Mouse (Mus musculus): ENCODE data around the gene Mageb3. TPM values are rescaled to one million over a fixed set of nuclear protein-coding genes. Genes with fewer than 3 reads are reported as not detected.
A peak's percentile ranks its signal among the peaks of the same experiment; 100 is the strongest.
"Not testable (repeated sequence)": the region's sequence is repeated elsewhere in the genome, so short reads cannot be mapped to it uniquely, and the experiment has no call there.

Gene Mageb3
- polyA plus RNA-seq, 1 experiment from 2014 or later: not detected

DNA sequence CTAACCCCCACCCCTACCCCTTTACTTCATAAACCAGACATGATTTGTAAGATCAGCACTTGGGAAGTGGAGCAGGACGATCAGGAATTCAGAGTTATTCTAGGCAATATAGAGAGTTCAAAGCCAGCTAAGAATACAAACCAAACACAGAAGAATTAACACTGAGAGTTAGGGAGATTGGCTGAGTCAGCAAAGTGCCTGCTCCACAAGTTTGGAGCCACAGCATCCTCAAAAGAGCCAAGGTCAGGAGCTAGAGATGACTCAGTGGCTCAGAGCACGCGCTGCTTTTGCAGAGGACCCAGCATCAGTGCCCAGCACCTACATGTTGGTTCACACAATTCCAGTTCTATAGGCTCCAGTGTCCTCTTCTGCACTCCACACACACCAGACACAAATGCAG lies 12.5 kb downstream of the Mageb3 start:
- TF ChIP-seq CTCF (IDR thresholded peaks at IDR 0.05; ENCODE audit: low read depth): no peak
- Histone ChIP-seq H3K27ac (ENCODE audit: low read depth, low read length) (no peak overlapping the region), H3K4me1 (replicated peaks; ENCODE audit: control insufficient read depth, insufficient read depth, low read length) (no peaks in the 10 kb centered on the region), H3K9ac (ENCODE audit: low read depth, low read length) (no peak overlapping the region), H3K4me2 (replicated peaks; ENCODE audit: low read depth) (no peak overlapping the region), H3K27me3 (replicated peaks; ENCODE audit: control insufficient read depth, insufficient read depth, low read length) (no peaks in the 10 kb centered on the region), H3K9me3 (ENCODE audit: control insufficient read depth) (no peaks in the 10 kb centered on the region), H3K4me3 (ENCODE audit: low read depth, low read length) (no peak overlapping the region), H3K36me3 (ENCODE audit: control insufficient read depth, insufficient read depth) (no peaks in the 10 kb centered on the region)
- whole genome bisulfite sequencing: 83% methylated on average over 3 of the region's 3 CpGs
- ATAC-seq: no peak

DNA sequence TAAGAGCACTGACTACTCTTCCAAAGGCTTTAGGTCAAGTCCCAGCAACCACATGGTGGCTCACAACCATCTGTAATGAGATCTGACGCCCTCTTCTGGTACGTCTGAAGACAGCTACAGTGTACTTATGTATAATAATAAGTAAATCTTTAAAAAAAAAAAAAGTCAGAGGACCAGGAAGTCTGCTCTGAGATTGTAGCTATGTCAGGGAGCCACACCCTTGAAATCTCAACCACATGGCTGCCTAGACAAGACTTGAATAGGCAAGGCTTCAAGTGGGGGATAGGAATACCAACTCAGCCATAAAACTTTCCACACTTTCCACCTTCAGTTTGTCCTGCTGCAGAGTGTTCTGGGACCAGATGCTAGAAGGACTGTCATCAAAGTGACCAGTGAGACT lies 18.3 kb downstream of the Mageb3 start:
- not testable (repeated sequence) for H3K36me3 ChIP-seq (ENCODE audit: control insufficient read depth, insufficient read depth); H3K9me3 ChIP-seq (ENCODE audit: control insufficient read depth); H3K27ac ChIP-seq (ENCODE audit: low read depth, low read length); H3K4me2 ChIP-seq (replicated peaks; ENCODE audit: low read depth); H3K27me3 ChIP-seq (replicated peaks; ENCODE audit: control insufficient read depth, insufficient read depth, low read length); H3K4me1 ChIP-seq (replicated peaks; ENCODE audit: control insufficient read depth, insufficient read depth, low read length); H3K9ac ChIP-seq (ENCODE audit: low read depth, low read length); ATAC-seq; H3K4me3 ChIP-seq (ENCODE audit: low read depth, low read length)
- TF ChIP-seq CTCF (IDR thresholded peaks at IDR 0.05; ENCODE audit: low read depth): 0 out of 2 replicates have a peak, but pooled peaks have one; percentile 17
- WGBS: 69% methylated on average over 2 of the region's 2 CpGs

DNA sequence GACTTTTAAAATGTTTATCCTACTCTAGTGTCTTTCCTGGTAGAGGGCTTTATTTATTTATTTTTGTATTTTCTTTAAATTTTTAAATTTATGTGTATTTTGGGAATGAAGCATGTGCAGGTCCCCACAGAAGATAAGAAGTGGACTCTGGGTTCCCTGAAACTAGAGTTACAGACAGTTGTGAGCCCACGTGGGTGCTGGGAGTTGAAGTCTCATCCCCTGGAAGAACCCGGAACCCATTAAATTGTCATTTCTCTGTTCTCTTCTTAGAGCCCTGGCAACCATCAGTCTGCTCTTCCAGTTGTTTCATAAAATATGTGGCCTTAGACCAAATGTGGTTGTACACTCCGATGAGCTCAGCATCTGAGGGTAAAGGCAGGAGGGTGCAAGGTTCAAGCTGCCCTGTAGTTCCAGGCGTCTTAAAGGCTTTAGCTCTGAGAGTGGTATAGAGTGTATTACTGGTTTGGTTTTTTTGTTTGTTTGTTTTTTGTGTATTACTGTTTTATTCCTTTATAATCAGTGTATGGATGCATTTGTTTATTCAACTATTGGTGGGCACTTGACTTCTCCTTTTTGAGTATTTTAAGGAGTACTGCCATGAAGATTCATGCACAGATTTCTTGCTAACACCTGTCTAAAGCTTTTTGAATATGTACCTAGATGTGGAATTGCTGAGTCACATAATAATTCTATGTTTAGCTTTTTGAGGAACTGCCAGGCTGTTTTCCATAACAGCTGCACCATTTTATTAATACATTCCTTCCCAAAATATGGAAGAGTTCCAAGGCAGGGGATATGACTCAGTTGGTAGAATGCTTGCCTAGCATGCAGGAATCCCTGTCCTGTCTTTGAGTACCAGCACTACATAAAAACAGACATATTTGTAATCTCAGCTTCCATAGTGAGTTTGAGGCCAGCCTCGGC lies 39.6 kb downstream of the Mageb3 start:
- Histone ChIP-seq H3K36me3 (ENCODE audit: control insufficient read depth, insufficient read depth) (no peaks in the 10 kb centered on the region), H3K27me3 (replicated peaks; ENCODE audit: control insufficient read depth, insufficient read depth, low read length) (no peaks in the 10 kb centered on the region), H3K9me3 (ENCODE audit: control insufficient read depth) (no peaks in the 10 kb centered on the region), H3K4me2 (replicated peaks; ENCODE audit: low read depth) (no peak overlapping the region), H3K4me3 (ENCODE audit: low read depth, low read length) (no peak overlapping the region), H3K27ac (ENCODE audit: low read depth, low read length) (no peak overlapping the region), H3K9ac (ENCODE audit: low read depth, low read length) (no peak overlapping the region), H3K4me1 (replicated peaks; ENCODE audit: control insufficient read depth, insufficient read depth, low read length) (no peaks in the 10 kb centered on the region)
- WGBS: 72% methylated on average over 5 of the region's 5 CpGs
- no peak for ATAC-seq
- TF ChIP-seq CTCF (IDR thresholded peaks at IDR 0.05; ENCODE audit: low read depth): no peak

DNA sequence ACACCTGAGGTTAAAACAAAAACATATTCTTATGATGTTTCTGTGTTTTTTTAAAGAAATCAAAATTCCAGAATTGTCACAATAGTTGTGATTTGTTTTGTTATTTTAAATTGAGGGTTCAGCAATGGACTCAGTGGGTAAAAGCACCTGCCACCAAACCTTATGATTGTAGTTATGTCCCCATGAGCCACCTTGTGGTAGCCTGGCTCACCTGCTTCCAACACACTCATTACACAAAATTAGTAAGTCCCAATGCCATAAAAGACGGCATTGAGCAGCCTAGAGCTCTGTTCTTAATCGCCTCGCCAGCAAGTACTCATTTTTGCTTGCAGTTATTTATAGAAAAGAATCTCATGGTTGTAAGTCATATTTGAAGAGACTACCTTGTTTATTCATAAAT lies 45.9 kb downstream of the Mageb3 start:
- Histone ChIP-seq H3K9ac (ENCODE audit: low read depth, low read length) (no peak overlapping the region), H3K36me3 (ENCODE audit: control insufficient read depth, insufficient read depth) (peaks cover 10% of the 10 kb centered on the region; the same call in 1 of the 2 replicates), H3K4me3 (ENCODE audit: low read depth, low read length) (no peak overlapping the region), H3K27me3 (replicated peaks; ENCODE audit: control insufficient read depth, insufficient read depth, low read length) (no peaks in the 10 kb centered on the region), H3K4me2 (replicated peaks; ENCODE audit: low read depth) (no peak overlapping the region), H3K4me1 (replicated peaks; ENCODE audit: control insufficient read depth, insufficient read depth, low read length) (no peaks in the 10 kb centered on the region), H3K9me3 (ENCODE audit: control insufficient read depth) (no peaks in the 10 kb centered on the region), H3K27ac (ENCODE audit: low read depth, low read length) (no peak overlapping the region)
- TF ChIP-seq CTCF (IDR thresholded peaks at IDR 0.05; ENCODE audit: low read depth): peak; percentile 54
- no peak for ATAC-seq
- 73% methylated on average over 3 of the region's 3 CpGs for WGBS

Other genes starting within 250 kb of the Mageb3 start
- 0.50 and 0.61 TPM in 2 replicates for gene Frmd5, start 149.0 kb downstream of the Mageb3 start, polyA plus RNA-seq (2015; fragmentation: Nextera tagmentation; extraction: Ambion mirVana)
- 12.5 and 14.5 TPM in 2 replicates for gene Casc4, start 89.1 kb downstream of the Mageb3 start, polyA plus RNA-seq (2015; fragmentation: Nextera tagmentation; extraction: Ambion mirVana)
- 16.8 and 19.0 TPM in 2 replicates for gene Ctdspl2, start 91 bp downstream of the Mageb3 start, polyA plus RNA-seq (2015; fragmentation: Nextera tagmentation; extraction: Ambion mirVana)
- 7.8 and 7.9 TPM in 2 replicates for gene Eif3j1, start 72.5 kb upstream of the Mageb3 start, polyA plus RNA-seq (2015; fragmentation: Nextera tagmentation; extraction: Ambion mirVana)
- 3.7 and 3.8 TPM in 2 replicates for gene Spg11, start 162.3 kb upstream of the Mageb3 start, polyA plus RNA-seq (2015; fragmentation: Nextera tagmentation; extraction: Ambion mirVana)
- gene B2m, start 191.6 kb upstream of the Mageb3 start, polyA plus RNA-seq (2015; fragmentation: Nextera tagmentation; extraction: Ambion mirVana): 2,008 and 2,179 TPM in 2 replicates
- gene Trim69, start 204.6 kb upstream of the Mageb3 start, polyA plus RNA-seq (2015; fragmentation: Nextera tagmentation; extraction: Ambion mirVana): 0.10 TPM in 1 of 2 replicates, not detected in the other
- 0.04 and 0.05 TPM in 2 replicates for gene Patl2, start 230.1 kb upstream of the Mageb3 start, polyA plus RNA-seq (2015; fragmentation: Nextera tagmentation; extraction: Ambion mirVana)
- gene Terb2, start 230.2 kb upstream of the Mageb3 start, polyA plus RNA-seq (2015; fragmentation: Nextera tagmentation; extraction: Ambion mirVana): not detected in 2 replicates

Data from intestine, postnatal 0 days (tissue).